Comparison of ENCODE assay signal across 8 mouse cellular contexts in genomic region chr3:88214971-88215552, GRCm38 (mm10). TPM values are rescaled to one million over a fixed set of nuclear protein-coding genes. Genes with fewer than 3 reads are reported as not detected.
DNase-seq lines count a peak whose midpoint lies in the region; ATAC-seq and TF ChIP-seq lines count a peak whose summit lies in the region.

No protein-coding gene starts in this region.

- TF ChIP-seq CTCF in cerebellum, adult 2 months (IDR thresholded peaks at IDR 0.05; ENCODE audit: borderline replicate concordance, insufficient read depth, low read depth, low read length): no peak
- no peak for TF ChIP-seq CTCF in spleen, adult 2 months (IDR thresholded peaks at IDR 0.05; ENCODE audit: extremely low read depth, insufficient read depth, insufficient read length, insufficient replicate concordance)
- TF ChIP-seq CTCF in forebrain, postnatal 0 days (IDR thresholded peaks at IDR 0.05; ENCODE audit: low read depth): no peak
- TF ChIP-seq CTCF in liver, embryonic 14.5 days (IDR thresholded peaks at IDR 0.05; ENCODE audit: low read depth): no peak

- TF ChIP-seq EP300 in liver, embryonic 14.5 days (IDR thresholded peaks at IDR 0.05; ENCODE audit: low read depth): no peak

- peak; percentile 55 to 78 for DNase-seq in cerebellum, adult 2 months
- DNase-seq in cerebellum, adult 8-10 months: no peak
- DNase-seq in spleen, adult 2 months (ENCODE audit: low read depth in 1 of 2, low spot score in 2 of 2): no peak
- DNase-seq in spleen, adult 12 weeks (ENCODE audit: low spot score): no peak
- peak; percentile 61 for DNase-seq in forebrain, postnatal 0 days
- DNase-seq in liver, embryonic 14.5 days (ENCODE audit: low read depth in 3 of 3, low spot score in 3 of 3): no peak
- DNase-seq in natural killer cell, adult 2 months (ENCODE audit: low spot score in 2 of 2): no peak

- peak overlapping the region; percentile 96 for H3K9ac ChIP-seq in forebrain, postnatal 0 days
- H3K9ac ChIP-seq in liver, embryonic 14.5 days (replicated peaks): no peak overlapping the region

- H3K27ac ChIP-seq in cerebellum, adult 2 months (ENCODE audit: insufficient read depth, low read length): peak overlapping the region; percentile 80
- no peak overlapping the region for H3K27ac ChIP-seq in spleen, adult 2 months (ENCODE audit: insufficient read depth, low read length)
- peak overlapping the region; percentile 95 for H3K27ac ChIP-seq in forebrain, postnatal 0 days (ENCODE audit: low read depth, low read length)
- no peak overlapping the region for H3K27ac ChIP-seq in liver, embryonic 14.5 days

- H3K36me3 ChIP-seq in spleen, adult 2 months (ENCODE audit: control insufficient read depth, insufficient read depth, low read length): no peaks in the 10 kb centered on the region
- peaks cover 32% of the 10 kb centered on the region for H3K36me3 ChIP-seq in forebrain, postnatal 0 days (ENCODE audit: insufficient read depth)
- H3K36me3 ChIP-seq in liver, embryonic 14.5 days (replicated peaks; ENCODE audit: control insufficient read depth, insufficient read depth, low read depth): no peaks in the 10 kb centered on the region

- peaks cover 16% of the 10 kb centered on the region for H3K4me1 ChIP-seq in cerebellum, adult 2 months (ENCODE audit: control insufficient read depth, insufficient read depth, low read length)
- peaks cover 15% of the 10 kb centered on the region for H3K4me1 ChIP-seq in spleen, adult 2 months (ENCODE audit: control insufficient read depth, insufficient read depth, insufficient read length)
- peaks cover 35% of the 10 kb centered on the region for H3K4me1 ChIP-seq in forebrain, postnatal 0 days (ENCODE audit: insufficient read depth)
- H3K4me1 ChIP-seq in liver, embryonic 14.5 days (replicated peaks; ENCODE audit: control insufficient read depth in 2 of 2, insufficient read depth in 2 of 2, low read length in 1 of 2): peaks cover 0 to 10% of the 10 kb centered on the region in 2 experiments; a peak in 2 of 4 replicates

- H3K27me3 ChIP-seq in cerebellum, adult 2 months (ENCODE audit: control insufficient read depth, insufficient read depth, low read length): no peaks in the 10 kb centered on the region
- H3K27me3 ChIP-seq in spleen, adult 2 months (ENCODE audit: control insufficient read depth, insufficient read depth, low read length): peaks cover 42% of the 10 kb centered on the region
- no peaks in the 10 kb centered on the region for H3K27me3 ChIP-seq in forebrain, postnatal 0 days (ENCODE audit: insufficient read depth, low read length)
- H3K27me3 ChIP-seq in liver, embryonic 14.5 days (ENCODE audit: control insufficient read depth, insufficient read depth, low read length): peaks cover 90% of the 10 kb centered on the region

- ATAC-seq in forebrain, postnatal 0 days: 0 out of 2 replicates have a peak, but pooled peaks have one; percentile 2
- ATAC-seq in liver, embryonic 14.5 days (ENCODE audit: insufficient read depth): no peak
- no peak for ATAC-seq in frontal cortex, adult (ENCODE audit: low TSS enrichment)

- no peak for TF ChIP-seq POLR2A in cerebellum, adult 2 months (IDR thresholded peaks at IDR 0.05; ENCODE audit: borderline replicate concordance, insufficient read depth, low read length)
- TF ChIP-seq POLR2A in spleen, adult 2 months (IDR thresholded peaks at IDR 0.05; ENCODE audit: low read depth, low read length): no peak

- H3K9me3 ChIP-seq in forebrain, postnatal 0 days (ENCODE audit: low read length): no peaks in the 10 kb centered on the region
- H3K9me3 ChIP-seq in liver, embryonic 14.5 days (ENCODE audit: control insufficient read depth, low read length): no peaks in the 10 kb centered on the region

- 4% methylated on average over 48 of the region's 48 CpGs for WGBS in cerebellum, adult 2 months
- 1% methylated on average over 48 of the region's 48 CpGs for WGBS in spleen, adult 2 months
- WGBS in forebrain, postnatal 0 days: 8% methylated on average over 48 of the region's 48 CpGs
- 2% methylated on average over 48 of the region's 48 CpGs for WGBS in liver, embryonic 14.5 days (ENCODE audit: insufficient replicate concordance)

- H3K4me3 ChIP-seq in cerebellum, adult 2 months (replicated peaks; ENCODE audit: insufficient read depth, low read depth, low read length): peak overlapping the region; percentile 67
- peak overlapping the region; percentile 47; the same call in 1 of the 2 replicates for H3K4me3 ChIP-seq in spleen, adult 2 months (ENCODE audit: extremely low read depth, insufficient read depth, insufficient read length)
- H3K4me3 ChIP-seq in forebrain, postnatal 0 days (ENCODE audit: low read depth, low read length): peak overlapping the region; percentile 78
- H3K4me3 ChIP-seq in liver, embryonic 14.5 days (ENCODE audit: insufficient read depth in 1 of 2, low read depth in 2 of 2, low read length in 2 of 2): peak overlapping the region in 1 of 2 experiments; percentile 33; a peak in 3 of 4 replicates

- H3K4me2 ChIP-seq in forebrain, postnatal 0 days (ENCODE audit: low read depth): peak overlapping the region; percentile 97
- H3K4me2 ChIP-seq in liver, embryonic 14.5 days (ENCODE audit: low read depth): peak overlapping the region; percentile 51

RNA-seq across cellular contexts. Expression of gene Rhbg, which starts 39.4 kb away (rescaled TPM):
- 0.08 and 0.17 TPM in 2 replicates for polyA plus RNA-seq in cerebellum, adult 2 months (2012; rRNA removed)
- polyA plus RNA-seq in spleen, adult 2 months (2012; rRNA removed): 0.21 and 0.29 TPM in 2 replicates
- total RNA-seq in forebrain, postnatal 0 days (2014; rRNA removed): 0.19 TPM in 1 of 2 replicates, not detected in the other
- 0.21 and 0.25 TPM in 2 replicates for polyA plus RNA-seq in forebrain, postnatal 0 days (2015; fragmentation: Nextera tagmentation; extraction: Ambion mirVana)
- polyA plus RNA-seq in liver, embryonic 14.5 days (2012; rRNA removed): 5.6 and 7.8 TPM in 2 replicates
- 7.6 and 8.0 TPM in 2 replicates for polyA plus RNA-seq in liver, embryonic 14.5 days (2014; fragmentation: Nextera tagmentation; extraction: Ambion mirVana)

Comparison
In these comparisons a context has a peak if more than half of its experiments do, and no peak if none do; other contexts are left out.
1. DNase-seq: peak in cerebellum, adult 2 months (2 of 2) and forebrain, postnatal 0 days (single experiment); none in cerebellum, adult 8-10 months (single experiment), spleen, adult 2 months (0 of 2), spleen, adult 12 weeks (single experiment), liver, embryonic 14.5 days (0 of 3) and natural killer cell, adult 2 months (0 of 2).
2. H3K27ac ChIP-seq: peak in cerebellum, adult 2 months (single experiment) and forebrain, postnatal 0 days (single experiment); none in spleen, adult 2 months (single experiment) and liver, embryonic 14.5 days (single experiment).